In the genomic region with DNA sequence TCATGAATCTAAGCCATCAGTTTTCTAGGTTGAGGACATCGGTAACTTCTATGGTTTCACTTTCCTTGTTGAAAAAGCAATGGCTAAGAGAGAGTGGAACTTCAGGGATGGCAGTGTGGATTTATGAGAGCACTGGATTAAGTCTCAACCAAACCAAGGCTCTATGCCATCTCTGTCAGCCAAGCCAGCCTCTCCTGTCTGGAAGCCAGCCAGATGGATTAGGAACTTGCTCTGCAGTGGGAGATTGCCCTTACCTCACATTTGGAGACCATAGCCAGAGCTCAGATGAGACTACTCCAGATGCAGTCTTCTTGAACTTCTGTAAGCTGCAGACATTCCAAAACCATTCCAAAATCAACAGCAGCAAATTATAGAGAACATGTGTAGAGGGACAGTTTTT, we compare ENCODE assay signal across 25 mouse cellular contexts.
DNase-seq lines count a peak whose midpoint lies in the region; ATAC-seq and TF ChIP-seq lines count a peak whose summit lies in the region.
"Had no signal": no experiment of that assay in that cellular context is flagged by ENCODE, and none has a peak within 500 bp of the region (broad histone marks: within the 10 kb centered on the region; RNA-seq: fewer than 3 reads in every experiment).

No protein-coding gene starts in this region.

- no peaks in the 10 kb centered on the region for H3K27me3 ChIP-seq in limb, embryonic 14.5 days (ENCODE audit: control insufficient read depth, insufficient read depth, low read length)
- H3K27me3 ChIP-seq in limb, embryonic 10.5 days (ENCODE audit: low read depth, poor library complexity, severe bottlenecking) = no peaks in the 10 kb centered on the region
- no peaks in the 10 kb centered on the region for H3K27me3 ChIP-seq in kidney, embryonic 14.5 days (ENCODE audit: control insufficient read depth, insufficient read depth, low read length)
- H3K27me3 ChIP-seq: embryonic facial prominence, embryonic 12.5 days; embryonic facial prominence, embryonic 15.5 days; forebrain, embryonic 12.5 days; forebrain, embryonic 15.5 days; heart, embryonic 12.5 days; heart, embryonic 15.5 days; hindbrain, embryonic 12.5 days; hindbrain, embryonic 15.5 days; intestine, embryonic 15.5 days had no signal

- no peak overlapping the region for H3K9ac ChIP-seq in limb, embryonic 14.5 days (ENCODE audit: low read depth, low read length, severe bottlenecking)
- no peak overlapping the region for H3K9ac ChIP-seq in kidney, embryonic 14.5 days (ENCODE audit: low read depth, low read length)
- H3K9ac ChIP-seq: embryonic facial prominence, embryonic 12.5 days; embryonic facial prominence, embryonic 15.5 days; forebrain, embryonic 12.5 days; forebrain, embryonic 15.5 days; heart, embryonic 12.5 days; heart, embryonic 15.5 days; hindbrain, embryonic 12.5 days; hindbrain, embryonic 15.5 days; intestine, embryonic 15.5 days had no signal

- H3K9me3 ChIP-seq in limb, embryonic 14.5 days (ENCODE audit: control insufficient read depth, low read length) = no peaks in the 10 kb centered on the region
- H3K9me3 ChIP-seq in limb, embryonic 10.5 days (replicated peaks) = no peaks in the 10 kb centered on the region
- H3K9me3 ChIP-seq in kidney, embryonic 14.5 days (ENCODE audit: control insufficient read depth, low read length) = no peaks in the 10 kb centered on the region
- H3K9me3 ChIP-seq: embryonic facial prominence, embryonic 12.5 days; embryonic facial prominence, embryonic 15.5 days; forebrain, embryonic 12.5 days; forebrain, embryonic 15.5 days; heart, embryonic 12.5 days; heart, embryonic 15.5 days; hindbrain, embryonic 12.5 days; hindbrain, embryonic 15.5 days; intestine, embryonic 15.5 days had no signal

- H3K36me3 ChIP-seq in limb, embryonic 14.5 days (ENCODE audit: control insufficient read depth, insufficient read depth, low read length) = no peaks in the 10 kb centered on the region
- H3K36me3 ChIP-seq in limb, embryonic 10.5 days = no peaks in the 10 kb centered on the region
- H3K36me3 ChIP-seq in kidney, embryonic 14.5 days (ENCODE audit: control insufficient read depth, insufficient read depth, low read length) = no peaks in the 10 kb centered on the region
- H3K36me3 ChIP-seq: embryonic facial prominence, embryonic 12.5 days; embryonic facial prominence, embryonic 15.5 days; forebrain, embryonic 12.5 days; forebrain, embryonic 15.5 days; heart, embryonic 12.5 days; heart, embryonic 15.5 days; hindbrain, embryonic 12.5 days; hindbrain, embryonic 15.5 days; intestine, embryonic 15.5 days had no signal

- TF ChIP-seq POLR2A in limb, embryonic 14.5 days (IDR thresholded peaks at IDR 0.05; ENCODE audit: borderline replicate concordance, extremely low read depth, insufficient read depth, insufficient read length) = no peak

- no peak overlapping the region for H3K27ac ChIP-seq in gastrocnemius, adult 2 months
- no peak overlapping the region for H3K27ac ChIP-seq in limb, embryonic 14.5 days (replicated peaks; ENCODE audit: low read depth, low read length)
- H3K27ac ChIP-seq in limb, embryonic 10.5 days = no peak overlapping the region
- no peak overlapping the region for H3K27ac ChIP-seq in kidney, embryonic 14.5 days (ENCODE audit: low read depth, low read length)
- H3K27ac ChIP-seq: embryonic facial prominence, embryonic 12.5 days; embryonic facial prominence, embryonic 15.5 days; forebrain, embryonic 12.5 days; forebrain, embryonic 15.5 days; heart, embryonic 15.5 days; hindbrain, embryonic 12.5 days; hindbrain, embryonic 15.5 days; intestine, embryonic 15.5 days had no signal

- no peak for ATAC-seq in limb, embryonic 14.5 days (ENCODE audit: low FRiP score, low read depth)
- ATAC-seq in kidney, embryonic 14.5 days (ENCODE audit: low FRiP score, low TSS enrichment) = no peak
- ATAC-seq: activated CD4-positive, CD25-positive, alpha-beta regulatory T cell, adult 4 months; CD4-positive, CD25-positive, alpha-beta regulatory T cell, adult 4 months; forebrain, embryonic 15.5 days; intestine, embryonic 15.5 days had no signal

- no peak overlapping the region for H3K4me3 ChIP-seq in gastrocnemius, adult 2 months
- no peak overlapping the region for H3K4me3 ChIP-seq in limb, embryonic 14.5 days (replicated peaks; ENCODE audit: low read length)
- H3K4me3 ChIP-seq in limb, embryonic 10.5 days = no peak overlapping the region
- H3K4me3 ChIP-seq in kidney, embryonic 14.5 days (ENCODE audit: low read length) = no peak overlapping the region
- H3K4me3 ChIP-seq: embryonic facial prominence, embryonic 12.5 days; embryonic facial prominence, embryonic 15.5 days; forebrain, embryonic 12.5 days; forebrain, embryonic 15.5 days; heart, embryonic 12.5 days; heart, embryonic 15.5 days; hindbrain, embryonic 12.5 days; hindbrain, embryonic 15.5 days; intestine, embryonic 15.5 days had no signal

- no peaks in the 10 kb centered on the region for H3K4me1 ChIP-seq in limb, embryonic 14.5 days (ENCODE audit: control insufficient read depth, insufficient read depth, low read length)
- no peaks in the 10 kb centered on the region for H3K4me1 ChIP-seq in limb, embryonic 10.5 days
- no peaks in the 10 kb centered on the region for H3K4me1 ChIP-seq in kidney, embryonic 14.5 days (ENCODE audit: control insufficient read depth, insufficient read depth, low read length)
- H3K4me1 ChIP-seq: embryonic facial prominence, embryonic 12.5 days; embryonic facial prominence, embryonic 15.5 days; forebrain, embryonic 15.5 days; heart, embryonic 12.5 days; heart, embryonic 15.5 days; hindbrain, embryonic 15.5 days; intestine, embryonic 15.5 days had no signal

- TF ChIP-seq CTCF in gastrocnemius, adult 2 months (IDR thresholded peaks at IDR 0.05) = no peak

- no peak overlapping the region for H3K4me2 ChIP-seq in limb, embryonic 14.5 days (replicated peaks; ENCODE audit: low read depth, low read length, severe bottlenecking)
- H3K4me2 ChIP-seq in kidney, embryonic 14.5 days (replicated peaks; ENCODE audit: low read depth, low read length) = no peak overlapping the region
- H3K4me2 ChIP-seq: embryonic facial prominence, embryonic 12.5 days; embryonic facial prominence, embryonic 15.5 days; forebrain, embryonic 12.5 days; forebrain, embryonic 15.5 days; heart, embryonic 12.5 days; heart, embryonic 15.5 days; hindbrain, embryonic 12.5 days; hindbrain, embryonic 15.5 days; intestine, embryonic 15.5 days had no signal

- peak; percentile 20 for DNase-seq in gastrocnemius, adult 2 months
- no peak for DNase-seq in gastrocnemius, postnatal 36 days
- DNase-seq in limb, embryonic 14.5 days (ENCODE audit: low spot score) = peak; percentile 10
- no peak for DNase-seq in limb, embryonic 10.5 days (ENCODE audit: low spot score)
- DNase-seq in fat pad, adult 2 months (ENCODE audit: extremely low read depth, low read depth, low spot score) = peak; percentile 5
- DNase-seq: adrenal gland, postnatal 10 days; cerebellum, adult 18-20 months; cerebellum, adult 9-11 months; gastrocnemius, postnatal 10 days; heart, adult 18-20 months; heart, postnatal 14 days; heart, postnatal 4 days; kidney, adult 11 months had no signal

- intact Hi-C loops in gastrocnemius, adult 2 months (cut with DNase I) = no loop called here
- intact Hi-C loops in gastrocnemius, postnatal 36 days (cut with DNase I) = no loop called here

- WGBS in limb, embryonic 14.5 days = 76% methylated on average over 1 of the region's 1 CpGs
- 84% methylated on average over 1 of the region's 1 CpGs for WGBS in limb, embryonic 10.5 days
- 42% methylated on average over 1 of the region's 1 CpGs for WGBS in kidney, embryonic 14.5 days

Comparison
In these comparisons a context has a peak if more than half of its experiments do, and no peak if none do; other contexts are left out.
1. DNase-seq: peak in gastrocnemius, adult 2 months (single experiment), limb, embryonic 14.5 days (single experiment) and fat pad, adult 2 months (single experiment); none in gastrocnemius, postnatal 36 days (0 of 2) and limb, embryonic 10.5 days (single experiment).